Mouse (Mus musculus) thymus, adult 2 months (tissue): ENCODE measurements around the gene Serpinb6a.

Experiments
- CTCF ChIP-seq: fragments of 200-500 bp; IDR thresholded peaks from 2 replicates; pipeline ENCODE4 v1.5.1; 2012; ENCODE audit warnings: mild to moderate bottlenecking, control low read depth, low read length, moderate library complexity, borderline replicate concordance; ENCODE audit not compliant: control insufficient read depth, poor library complexity, insufficient read depth; ENCODE audit errors: extremely low read depth
- POLR2A ChIP-seq: fragments of 200-500 bp; IDR thresholded peaks from 2 replicates; pipeline ENCODE4 v1.6.1; 2012; ENCODE audit warnings: mild to moderate bottlenecking, low read length, control low read depth, moderate library complexity; ENCODE audit not compliant: control insufficient read depth, poor library complexity, insufficient read depth; ENCODE audit errors: extremely low read depth

DNA sequence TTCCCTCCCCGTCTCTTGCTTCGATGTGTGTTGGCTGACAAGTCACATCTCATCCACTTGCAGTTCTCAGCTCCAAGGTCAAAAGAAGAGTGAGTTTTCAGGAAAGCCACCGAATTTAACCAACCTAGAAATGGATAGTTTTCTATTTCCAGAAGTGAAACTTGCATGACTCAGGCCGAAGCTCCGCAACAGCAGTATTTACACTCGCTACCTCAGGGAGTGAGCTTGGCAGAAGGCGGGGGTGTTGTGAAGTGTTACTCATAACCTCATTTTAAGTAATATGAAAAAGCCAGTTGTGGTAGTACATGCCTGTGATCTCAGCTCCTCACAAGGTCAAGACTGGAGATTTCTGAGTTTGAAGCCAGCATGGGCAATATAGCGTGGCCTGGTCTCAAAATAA lies 47.9 kb upstream of the Serpinb6a start:
- TF ChIP-seq CTCF, result no peak
- no peak for TF ChIP-seq POLR2A
